In genomic region chr4:119430678-119431077, GRCm38 (mm10) we compare ENCODE assay signal across 9 mouse cellular contexts. TPM values are rescaled to one million over a fixed set of nuclear protein-coding genes. Genes with fewer than 3 reads are reported as not detected.
DNase-seq lines count a peak whose midpoint lies in the region; ATAC-seq and TF ChIP-seq lines count a peak whose summit lies in the region.
"Had no signal": no experiment of that assay in that cellular context is flagged by ENCODE, and none has a peak within 500 bp of the region (broad histone marks: within the 10 kb centered on the region; RNA-seq: fewer than 3 reads in every experiment).

No protein-coding gene starts in this region.

- peak; percentile 94 for TF ChIP-seq CTCF in cerebellum, adult 2 months (IDR thresholded peaks at IDR 0.05; ENCODE audit: borderline replicate concordance, insufficient read depth, low read depth, low read length)

- no peak overlapping the region for H3K4me2 ChIP-seq in hindbrain, embryonic 15.5 days
- no peak overlapping the region for H3K4me2 ChIP-seq in hindbrain, embryonic 16.5 days (ENCODE audit: low read length)
- H3K4me2 ChIP-seq in heart, embryonic 13.5 days = peak overlapping the region; percentile 18; the same call in 1 of the 2 replicates

- no peak for TF ChIP-seq POLR2A in cerebellum, adult 2 months (IDR thresholded peaks at IDR 0.05; ENCODE audit: borderline replicate concordance, insufficient read depth, low read length)

- H3K9ac ChIP-seq in hindbrain, embryonic 15.5 days = no peak overlapping the region
- no peak overlapping the region for H3K9ac ChIP-seq in hindbrain, embryonic 16.5 days (ENCODE audit: low read depth, low read length)
- no peak overlapping the region for H3K9ac ChIP-seq in heart, embryonic 13.5 days

- peaks cover under 1% of the 10 kb centered on the region; the same call in 1 of the 2 replicates for H3K9me3 ChIP-seq in hindbrain, embryonic 15.5 days
- no peaks in the 10 kb centered on the region for H3K9me3 ChIP-seq in hindbrain, embryonic 16.5 days (ENCODE audit: control insufficient read depth, low read length)
- peaks cover 4% of the 10 kb centered on the region for H3K9me3 ChIP-seq in heart, embryonic 13.5 days

- peak; percentile 59; the same call in 1 of the 2 replicates for ATAC-seq in hindbrain, embryonic 15.5 days (ENCODE audit: low FRiP score, low read depth)
- no peak for ATAC-seq in hindbrain, embryonic 16.5 days
- ATAC-seq in heart, embryonic 13.5 days (ENCODE audit: extremely low read depth, insufficient number of reproducible peaks, low FRiP score, low TSS enrichment) = no peak
- 0 out of 2 replicates have a peak, but pooled peaks have one; percentile 53 for ATAC-seq in monocyte, adult 5-6 weeks (replicated peaks; ENCODE audit: insufficient number of reproducible peaks, low FRiP score, low TSS enrichment, poor library complexity, severe bottlenecking)

- WGBS in hindbrain, embryonic 15.5 days = 36% methylated on average over 5 of the region's 5 CpGs
- 35% methylated on average over 5 of the region's 5 CpGs for WGBS in hindbrain, embryonic 16.5 days
- WGBS in cerebellum, adult 2 months = 13% methylated on average over 5 of the region's 5 CpGs
- WGBS in heart, embryonic 13.5 days = 25% methylated on average over 5 of the region's 5 CpGs

- peak; percentile 71 for DNase-seq in ES-CJ7 (ENCODE audit: low read depth, low spot score)
- DNase-seq in cerebellum, adult 2 months = peak; percentile 79 to 83
- peak; percentile 71 to 76 for DNase-seq in kidney, postnatal 4 days
- peak; percentile 60 to 61 for DNase-seq in thymus, postnatal 36 days

- 0 out of 2 replicates have a peak, but pooled peaks cover 2% of the 10 kb centered on the region for H3K27me3 ChIP-seq in hindbrain, embryonic 15.5 days
- no peaks in the 10 kb centered on the region for H3K27me3 ChIP-seq in hindbrain, embryonic 16.5 days (replicated peaks; ENCODE audit: control insufficient read depth, insufficient read depth, low read length)
- H3K27me3 ChIP-seq in cerebellum, adult 2 months (ENCODE audit: control insufficient read depth, insufficient read depth, low read length) = no peaks in the 10 kb centered on the region
- H3K27me3 ChIP-seq in heart, embryonic 13.5 days (replicated peaks) = 0 out of 2 replicates have a peak, but pooled peaks cover 6% of the 10 kb centered on the region

- H3K4me1 ChIP-seq in hindbrain, embryonic 15.5 days (replicated peaks) = no peaks in the 10 kb centered on the region
- H3K4me1 ChIP-seq in hindbrain, embryonic 16.5 days (ENCODE audit: control insufficient read depth, insufficient read depth, low read depth, low read length) = no peaks in the 10 kb centered on the region
- no peaks in the 10 kb centered on the region for H3K4me1 ChIP-seq in cerebellum, adult 2 months (ENCODE audit: control insufficient read depth, insufficient read depth, low read length)
- H3K4me1 ChIP-seq in heart, embryonic 13.5 days = no peaks in the 10 kb centered on the region

- no peak overlapping the region for H3K4me3 ChIP-seq in hindbrain, embryonic 15.5 days
- H3K4me3 ChIP-seq in hindbrain, embryonic 16.5 days (ENCODE audit: low read length) = no peak overlapping the region
- H3K4me3 ChIP-seq in cerebellum, adult 2 months (replicated peaks; ENCODE audit: insufficient read depth, low read depth, low read length) = no peak overlapping the region
- no peak overlapping the region for H3K4me3 ChIP-seq in heart, embryonic 13.5 days

- no peaks in the 10 kb centered on the region for H3K36me3 ChIP-seq in hindbrain, embryonic 15.5 days
- no peaks in the 10 kb centered on the region for H3K36me3 ChIP-seq in hindbrain, embryonic 16.5 days (ENCODE audit: control insufficient read depth, insufficient read depth, low read length)
- H3K36me3 ChIP-seq in heart, embryonic 13.5 days = no peaks in the 10 kb centered on the region

- H3K27ac ChIP-seq in hindbrain, embryonic 15.5 days (replicated peaks) = no peak overlapping the region
- H3K27ac ChIP-seq in hindbrain, embryonic 16.5 days (ENCODE audit: low read depth, low read length) = no peak overlapping the region
- no peak overlapping the region for H3K27ac ChIP-seq in cerebellum, adult 2 months (ENCODE audit: insufficient read depth, low read length)
- H3K27ac ChIP-seq in heart, embryonic 13.5 days (replicated peaks) = no peak overlapping the region

RNA-seq across cellular contexts. Expression of gene Zmynd12, which starts 8.1 kb away (rescaled TPM):
- 0.35 and 0.47 TPM in 2 replicates for polyA plus RNA-seq in hindbrain, embryonic 15.5 days (2015; fragmentation: Nextera tagmentation; extraction: Ambion mirVana)
- polyA plus RNA-seq in hindbrain, embryonic 16.5 days (2015; fragmentation: Nextera tagmentation; extraction: Ambion mirVana) = 0.63 and 0.89 TPM in 2 replicates
- 0.64 and 0.81 TPM in 2 replicates for polyA plus RNA-seq in cerebellum, adult 2 months (2012; rRNA removed)
- 0.13 and 0.29 TPM in 2 replicates for polyA plus RNA-seq in heart, embryonic 13.5 days (2015; fragmentation: Nextera tagmentation; extraction: Ambion mirVana)
- total RNA-seq in monocyte, adult 5-6 weeks (2017) = not detected in 3 replicates
- polyA plus RNA-seq: stomach, embryonic 14.5 days had no signal

RNA-seq across cellular contexts. Expression of gene Ppcs, which starts 8.5 kb away (rescaled TPM):
- polyA plus RNA-seq in hindbrain, embryonic 15.5 days (2015; fragmentation: Nextera tagmentation; extraction: Ambion mirVana) = 20.4 and 20.8 TPM in 2 replicates
- polyA plus RNA-seq in hindbrain, embryonic 16.5 days (2015; fragmentation: Nextera tagmentation; extraction: Ambion mirVana) = 22.2 and 27.3 TPM in 2 replicates
- polyA plus RNA-seq in cerebellum, adult 2 months (2012; rRNA removed) = 14.1 and 16.1 TPM in 2 replicates
- 28.0 and 28.9 TPM in 2 replicates for polyA plus RNA-seq in heart, embryonic 13.5 days (2015; fragmentation: Nextera tagmentation; extraction: Ambion mirVana)
- total RNA-seq in monocyte, adult 5-6 weeks (2017) = 6.3 to 20.1 TPM (median 8.1 TPM) in 3 replicates

RNA-seq across cellular contexts. Expression of gene Ccdc30, which starts 15.4 kb away (rescaled TPM):
- polyA plus RNA-seq in hindbrain, embryonic 15.5 days (2015; fragmentation: Nextera tagmentation; extraction: Ambion mirVana) = 20.0 and 21.3 TPM in 2 replicates
- 18.8 and 20.0 TPM in 2 replicates for polyA plus RNA-seq in hindbrain, embryonic 16.5 days (2015; fragmentation: Nextera tagmentation; extraction: Ambion mirVana)
- 8.8 and 9.7 TPM in 2 replicates for polyA plus RNA-seq in cerebellum, adult 2 months (2012; rRNA removed)
- 1.9 and 2.9 TPM in 2 replicates for polyA plus RNA-seq in heart, embryonic 13.5 days (2015; fragmentation: Nextera tagmentation; extraction: Ambion mirVana)
- 0.32 to 4.8 TPM in 2 of 3 replicates, not detected in the other for total RNA-seq in monocyte, adult 5-6 weeks (2017)

Comparison
In these comparisons a context has a peak if more than half of its experiments do, and no peak if none do; other contexts are left out.
1. ATAC-seq: peak in hindbrain, embryonic 15.5 days (single experiment) and monocyte, adult 5-6 weeks (single experiment); none in hindbrain, embryonic 16.5 days (single experiment) and heart, embryonic 13.5 days (single experiment).
2. Peak in every context shown above with its lines, with median percentiles within 50 percentile points of each other: DNase-seq.